Mouse (Mus musculus) layer of hippocampus, adult 18-20 months (tissue): Measurements from ENCODE around the gene Phf2. TPM values are rescaled to one million over a fixed set of nuclear protein-coding genes. Genes with fewer than 3 reads are reported as not detected.

ENCODE experiments used
- total RNA-seq, 2 experiments: library from RNA; stranded (reverse); gene quantifications; 2 replicates each; pipeline ENCODE4 v1.2.3; 2021

Phf2 gene
- total RNA-seq, 2 experiments from 2014 or later: 41.0 to 41.7 TPM

Other genes starting within 250 kb of the Phf2 start
- gene Ptpdc1, start 245.5 kb downstream of the Phf2 start, total RNA-seq: 10 to 100 TPM; 45.5 to 48.1 TPM
- not detected for gene Barx1, start 208.1 kb downstream of the Phf2 start, total RNA-seq
- gene Fam120a, start 96.9 kb upstream of the Phf2 start, total RNA-seq: 100 to 1,000 TPM; 112 to 113 TPM